Mouse (Mus musculus) erythroblast, adult 5-6 weeks (primary cell): ENCODE data around the gene Zfp931. TPM values are rescaled to one million over a fixed set of nuclear protein-coding genes. Genes with fewer than 3 reads are reported as not detected.
"Not testable (repeated sequence)": the region's sequence is repeated elsewhere in the genome, so short reads cannot be mapped to it uniquely, and the experiment has no call there.

Source experiments
- ATAC-seq: replicated peaks from 2 replicates; pipeline ENCODE4 v1.8.0; 2016; ENCODE audit warnings: moderate number of reproducible peaks, mild to moderate bottlenecking, moderate TSS enrichment, inconsistent platforms; ENCODE audit not compliant: poor library complexity, low FRiP score, severe bottlenecking
- total RNA-seq, 2 experiments: library from RNA; stranded (forward) in 1 of 2; stranded (reverse) in 1 of 2; fragments of 150-400 nt in 1 of 2; fragments of 200-764, 138-1000 nt in 1 of 2; gene quantifications; 2 replicates each; pipeline versions ENCODE4 v1.2.3 to v1.2.4; 2015 to 2017; ENCODE audit warnings: low replicate concordance in 2 of 2

Gene Zfp931
- total RNA-seq (2015; ENCODE audit: low replicate concordance) (0.77 and 2.5 TPM in 2 replicates), total RNA-seq (2017; ENCODE audit: low replicate concordance) (1.5 and 4.2 TPM in 2 replicates)

DNA sequence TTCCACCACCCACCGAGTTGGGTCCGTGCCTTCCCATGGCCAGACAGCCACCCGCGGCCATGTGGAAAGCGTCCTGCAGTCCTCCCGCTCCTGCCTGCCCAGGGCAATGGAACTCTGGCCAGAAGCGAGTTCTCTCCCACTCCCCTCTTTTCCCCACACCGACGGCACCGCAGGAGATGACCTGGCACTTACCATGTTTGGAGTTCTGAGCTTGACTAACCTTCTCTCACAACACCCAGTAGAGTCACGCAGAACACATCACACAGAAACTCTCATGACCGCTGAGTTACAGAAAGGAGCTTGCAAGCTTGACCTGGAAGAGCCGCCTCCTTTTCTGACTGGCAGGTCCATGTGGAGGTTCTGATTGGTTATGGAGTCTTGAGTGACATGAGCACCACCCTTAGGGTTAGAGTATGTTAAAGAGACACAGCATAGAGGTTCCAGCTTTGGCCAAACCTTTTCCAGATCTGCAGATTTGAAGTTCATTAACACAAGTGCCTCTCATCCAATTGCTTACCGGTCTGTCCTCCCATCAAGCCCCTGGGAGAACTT, at the start of gene Zfp931:
Gene Zfp931, minus strand, starts transcription at position 311 of the 552 bp plus-strand sequence.
- not testable (repeated sequence) for ATAC-seq

DNA sequence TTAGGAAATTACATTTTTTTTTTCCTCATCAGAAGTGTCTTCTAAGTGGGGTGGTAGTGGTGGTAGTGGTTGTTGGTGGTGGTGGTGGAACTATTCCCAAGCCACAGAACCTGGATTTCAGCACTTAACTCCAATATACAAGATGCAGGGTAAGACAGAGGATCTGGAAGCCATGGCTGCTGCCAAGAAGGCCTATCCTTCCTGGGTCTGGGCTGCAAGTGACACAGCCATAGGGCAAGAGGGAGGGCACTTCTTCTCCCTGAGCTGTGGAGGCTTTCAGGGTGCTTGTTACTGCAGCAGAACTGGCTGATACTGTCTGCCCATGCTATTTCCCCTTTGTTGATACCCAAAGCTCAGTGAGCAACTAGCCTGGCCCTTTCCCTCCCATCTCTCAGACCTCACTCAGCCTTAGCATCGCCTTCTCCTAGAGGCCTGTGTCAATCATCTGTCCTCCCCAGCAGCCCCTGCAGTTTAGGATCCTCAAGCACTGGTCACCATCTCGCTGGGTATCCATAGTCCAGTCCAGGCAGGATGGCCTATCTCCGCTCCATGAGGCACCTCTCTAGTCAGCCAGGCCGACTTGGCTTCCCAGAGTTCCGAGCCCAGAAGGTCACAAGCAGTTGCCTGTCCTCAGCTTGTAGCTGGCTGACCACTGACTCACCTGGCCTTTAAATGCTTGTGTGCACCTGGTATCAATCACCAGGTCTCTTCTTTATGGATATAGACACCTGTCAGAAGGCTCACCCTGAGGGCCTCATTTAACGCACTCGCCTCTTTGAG, 48.0 kb upstream of the Zfp931 start:
- ATAC-seq: no peak

DNA sequence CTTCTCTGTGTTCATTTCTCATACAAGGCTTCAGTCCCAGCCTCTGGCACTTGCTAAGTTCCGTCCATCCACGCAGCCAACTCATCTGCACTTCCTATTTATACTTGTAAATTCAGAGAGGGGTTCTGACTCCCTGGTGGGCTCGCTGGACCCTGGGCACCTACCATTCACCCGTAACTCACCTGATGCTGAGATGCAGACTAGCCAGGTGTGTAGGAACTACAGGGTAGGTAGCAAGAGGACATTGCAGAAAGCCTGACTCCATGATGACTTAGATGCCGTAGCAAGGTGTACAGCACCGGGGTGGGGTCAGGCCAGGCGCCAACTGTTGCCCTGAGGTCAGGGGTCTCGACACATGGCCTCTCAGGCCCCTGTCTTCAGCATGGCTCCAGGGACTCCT, 47.2 kb upstream of the Zfp931 start:
- no peak for ATAC-seq

DNA sequence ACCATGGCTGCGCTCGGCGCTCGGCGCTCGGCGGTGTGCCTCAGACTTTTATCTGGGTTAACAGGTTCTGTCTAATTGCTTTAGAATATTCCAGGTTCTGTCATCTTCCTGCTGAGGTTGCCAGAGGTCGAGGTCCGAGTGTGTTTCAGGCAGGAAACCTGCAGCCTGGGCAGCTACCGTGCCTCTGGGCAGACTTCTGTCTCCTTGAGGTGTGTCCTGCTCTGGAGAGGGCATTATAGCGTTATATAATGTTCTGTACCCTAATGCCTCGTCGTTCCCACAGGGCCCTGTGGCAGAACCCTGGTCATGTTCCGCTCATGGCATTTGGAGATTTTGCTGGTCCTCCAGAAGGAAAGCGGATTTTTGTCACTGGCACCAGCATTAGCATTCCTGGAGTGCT, 45.2 kb upstream of the Zfp931 start:
- ATAC-seq: no peak

DNA sequence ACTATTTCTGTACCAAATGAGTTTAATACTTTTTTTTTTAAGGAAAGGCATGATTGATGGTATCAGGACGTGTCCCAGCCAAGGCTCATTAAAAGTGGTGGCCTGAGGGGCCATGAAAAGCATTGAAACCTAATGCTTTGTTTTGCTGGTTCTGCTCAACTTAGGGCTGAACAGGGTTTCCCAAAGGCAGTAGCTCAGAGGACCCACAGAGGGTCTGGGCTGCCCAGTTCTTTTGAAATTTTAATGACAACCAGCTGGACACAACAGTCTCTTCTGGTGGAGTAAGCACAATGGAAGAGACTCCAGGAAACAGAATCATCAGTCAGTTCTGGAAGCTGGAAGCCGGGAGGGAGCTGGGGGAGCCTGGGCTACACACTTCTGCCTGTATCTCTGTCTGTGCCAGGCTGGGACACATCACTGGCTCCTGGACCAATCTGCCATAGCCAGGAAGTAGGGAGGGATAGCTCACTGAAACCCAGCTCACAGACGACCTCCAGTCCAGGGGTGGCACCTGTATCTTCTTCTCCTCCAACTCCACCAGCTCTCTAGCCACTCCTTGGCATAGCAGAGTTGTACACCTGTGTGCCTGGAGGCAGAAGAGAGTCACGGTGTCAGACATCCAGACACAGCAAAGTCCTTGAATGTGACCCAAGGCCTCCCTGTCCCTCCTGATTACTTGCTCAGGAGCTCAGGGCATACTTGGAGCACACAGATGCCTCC, 43.8 kb upstream of the Zfp931 start:
- no peak for ATAC-seq

DNA sequence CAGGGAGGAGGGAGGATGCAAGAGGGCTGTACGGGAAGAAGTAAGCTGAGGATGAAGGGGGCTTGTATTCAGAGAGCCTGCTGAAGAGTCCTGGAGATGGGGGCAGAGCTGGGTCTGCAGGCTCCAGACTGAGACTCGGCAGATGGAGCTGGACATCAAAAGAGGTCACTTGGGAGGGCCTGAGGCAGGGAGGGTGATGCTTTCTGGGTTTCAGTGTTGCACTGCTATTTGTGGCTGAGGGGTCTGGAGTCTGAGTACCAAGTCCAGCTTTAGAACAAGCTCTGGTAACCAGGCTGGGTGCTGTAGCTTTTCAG, 43.1 kb upstream of the Zfp931 start:
- no peak for ATAC-seq

DNA sequence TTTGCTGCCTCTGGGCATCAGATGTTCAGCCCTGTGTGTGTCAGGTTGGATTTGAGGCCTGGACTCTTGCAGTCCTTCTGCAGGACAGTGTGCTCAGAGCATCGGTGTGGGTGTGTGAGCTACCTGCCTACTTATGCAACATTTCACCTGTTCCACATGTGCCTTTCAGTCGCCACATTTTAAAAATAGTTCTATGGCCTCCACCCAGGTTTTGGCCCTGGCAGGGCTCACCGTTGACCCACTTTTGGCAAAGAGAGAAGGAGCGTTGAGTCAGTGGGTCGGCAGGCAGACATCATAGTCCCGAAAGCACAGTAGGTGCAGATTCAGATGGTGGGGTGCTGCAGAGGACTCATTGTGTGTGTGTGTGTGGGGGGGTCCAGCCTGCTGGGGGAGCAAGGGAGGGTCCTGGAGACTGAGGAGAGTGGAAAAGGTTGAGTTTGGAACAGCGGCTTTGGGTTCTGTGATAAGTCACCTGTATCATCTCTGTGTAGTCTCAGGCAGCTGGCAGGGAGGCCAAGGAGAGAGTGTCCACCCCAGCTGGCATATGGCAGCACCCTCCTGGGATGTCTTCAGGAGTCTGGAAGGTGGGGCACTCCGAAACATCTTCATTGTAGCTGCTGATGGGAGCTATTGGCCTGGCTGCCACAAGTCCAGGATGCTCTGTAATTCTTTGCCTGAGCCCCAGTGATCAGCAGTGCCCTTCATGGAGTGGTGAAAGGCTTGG, 42.5 kb upstream of the Zfp931 start:
- ATAC-seq: no peak

DNA sequence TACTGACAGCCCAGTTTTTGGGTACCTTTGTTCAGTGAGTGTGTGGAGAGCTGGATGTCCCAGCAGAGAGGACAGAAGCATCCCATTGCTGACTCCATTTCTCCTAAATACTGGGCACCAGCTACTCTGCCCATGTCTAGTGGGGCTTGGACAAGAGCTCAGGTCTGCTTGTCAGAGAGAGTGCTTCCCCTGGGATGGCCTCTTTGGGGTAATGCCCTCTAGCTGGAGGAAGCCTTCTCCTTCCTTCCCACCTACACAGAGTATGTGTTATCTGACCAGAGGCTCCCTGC, 42.0 kb upstream of the Zfp931 start:
- ATAC-seq: no peak

DNA sequence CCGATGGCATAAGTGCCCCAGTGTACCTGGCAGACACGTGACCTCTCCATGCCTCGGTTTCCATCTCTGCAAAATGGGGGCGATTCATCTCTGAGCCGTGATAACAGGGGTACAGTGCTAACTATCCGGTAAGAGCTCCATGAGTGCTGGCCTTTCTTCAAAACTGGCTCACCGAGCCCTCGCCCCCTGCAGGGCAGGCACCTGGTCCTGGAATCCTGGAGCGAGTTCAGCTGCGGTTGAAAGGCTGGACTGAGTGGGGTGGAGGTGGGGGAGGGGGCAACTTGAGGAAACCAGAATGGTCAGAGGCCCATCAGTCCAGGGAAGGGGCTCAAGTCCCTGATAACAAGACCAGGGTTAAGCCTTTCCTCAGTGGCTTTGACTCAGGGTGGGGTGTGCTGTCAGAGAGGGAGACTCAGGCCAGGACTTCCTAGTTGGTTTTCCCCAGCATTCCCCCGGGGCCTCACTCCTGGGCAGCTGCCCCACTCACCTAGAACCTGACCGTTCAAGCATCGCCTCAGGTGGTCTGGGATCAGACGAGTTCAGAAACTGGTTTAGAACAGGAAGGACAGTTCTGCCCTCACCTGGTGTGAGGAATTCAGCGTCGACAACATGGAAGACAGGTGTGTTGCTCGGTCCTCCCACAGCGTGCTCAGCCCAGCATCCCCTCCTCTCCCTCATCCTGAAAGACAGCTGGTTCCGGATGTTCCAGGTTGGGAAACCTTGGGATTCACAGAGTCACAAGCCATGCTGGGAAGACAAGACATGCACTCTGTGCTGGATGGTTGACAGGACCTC, 41.5 kb upstream of the Zfp931 start:
- ATAC-seq: no peak

DNA sequence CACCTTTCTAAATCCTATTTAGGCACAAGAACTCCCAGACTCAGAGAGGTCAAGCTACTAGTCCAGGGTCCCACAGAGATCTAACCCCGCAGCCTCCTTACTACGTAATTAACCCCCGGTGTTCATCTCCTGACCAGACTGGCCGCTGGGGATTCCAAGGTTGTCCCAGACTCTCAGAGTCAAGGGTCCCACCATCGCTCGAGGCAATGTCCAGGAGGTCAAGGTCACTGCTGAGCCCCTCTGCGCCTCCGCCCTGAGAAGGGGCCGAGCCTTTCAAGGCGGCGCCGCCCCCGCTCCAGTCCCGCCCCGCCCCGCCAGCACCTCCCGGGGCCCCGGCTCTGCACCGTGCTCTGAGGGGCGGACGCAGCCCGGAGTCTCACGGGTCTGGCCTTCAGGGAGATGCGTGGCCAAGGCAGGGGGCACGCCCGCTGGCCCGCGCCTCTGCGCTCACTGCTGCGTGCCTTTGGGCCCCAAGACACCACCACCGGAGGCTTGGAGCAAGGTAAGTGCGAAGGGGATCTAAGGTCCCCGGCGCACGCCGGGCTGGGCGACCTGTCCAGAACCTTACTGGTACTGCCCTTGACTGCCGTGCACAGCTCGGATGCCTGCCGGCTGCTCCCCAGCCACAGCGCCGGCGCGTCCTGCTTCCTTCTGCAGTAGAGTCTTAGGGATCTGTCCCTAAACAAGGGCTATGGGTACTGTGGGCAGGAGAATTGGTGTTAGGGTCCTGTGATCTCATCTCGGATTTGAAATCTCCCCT, 40.7 kb upstream of the Zfp931 start, which contains the start of gene Phactr3:
Gene Phactr3, plus strand, starts transcription at position 175 of the 760 bp plus-strand sequence.
- no peak for ATAC-seq

DNA sequence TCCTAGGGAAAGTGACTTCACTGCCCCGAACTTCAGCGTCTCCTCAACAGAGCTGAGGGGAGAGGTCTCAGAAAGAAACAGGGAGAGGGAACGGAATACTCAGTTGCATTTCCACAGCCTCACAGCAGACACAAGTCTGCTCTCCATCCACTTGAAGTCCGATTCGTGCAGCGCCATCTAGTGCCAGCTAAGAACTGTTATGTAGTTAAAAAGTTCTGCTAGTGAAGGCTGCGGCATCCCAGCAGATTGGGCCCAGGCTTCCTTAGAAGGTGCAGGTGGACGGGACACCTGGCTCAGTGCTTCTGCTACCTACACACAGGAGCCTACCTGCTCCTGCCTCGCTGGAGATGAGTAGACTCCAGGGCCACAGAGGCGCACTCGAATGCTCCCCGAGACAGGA, 39.7 kb upstream of the Zfp931 start:
- no peak for ATAC-seq

DNA sequence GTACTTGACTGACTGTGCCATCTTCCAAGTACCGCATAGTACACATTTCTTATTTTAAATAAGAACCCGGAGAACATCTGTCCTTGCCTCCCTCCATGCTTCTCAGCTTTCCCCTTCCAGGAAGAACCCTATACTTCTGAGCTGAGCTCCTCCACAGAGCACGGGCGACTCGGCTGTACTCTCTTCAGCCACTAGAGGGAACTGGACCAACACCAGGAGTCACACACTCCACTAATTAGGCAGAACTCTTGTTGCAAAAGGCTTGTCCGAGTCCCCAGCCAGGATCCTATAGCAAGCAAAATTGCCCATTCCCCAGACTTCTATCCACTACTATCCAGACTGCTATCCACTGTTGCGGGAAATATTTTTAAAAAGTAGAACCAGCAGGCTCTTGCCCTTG, 23.7 kb upstream of the Zfp931 start:
- ATAC-seq: no peak

DNA sequence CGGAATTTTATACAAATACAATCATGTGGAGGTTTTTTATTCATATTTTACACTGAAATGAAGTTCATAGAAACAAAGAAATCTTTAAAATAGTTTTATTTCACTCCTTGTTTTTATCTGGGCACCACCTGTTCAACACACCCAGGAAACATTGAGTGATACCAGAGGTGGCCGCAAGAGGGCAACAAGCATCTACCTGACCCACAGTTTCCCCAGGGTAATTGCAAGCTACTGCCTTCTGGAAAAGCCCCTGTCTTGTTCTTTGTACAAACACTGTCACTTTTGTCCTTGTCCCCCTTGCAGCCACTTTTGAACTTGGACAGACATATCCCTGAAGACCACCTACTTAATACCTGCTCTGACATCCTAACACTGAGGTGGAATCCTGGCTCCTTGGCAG, 19.7 kb upstream of the Zfp931 start:
- ATAC-seq: no peak

DNA sequence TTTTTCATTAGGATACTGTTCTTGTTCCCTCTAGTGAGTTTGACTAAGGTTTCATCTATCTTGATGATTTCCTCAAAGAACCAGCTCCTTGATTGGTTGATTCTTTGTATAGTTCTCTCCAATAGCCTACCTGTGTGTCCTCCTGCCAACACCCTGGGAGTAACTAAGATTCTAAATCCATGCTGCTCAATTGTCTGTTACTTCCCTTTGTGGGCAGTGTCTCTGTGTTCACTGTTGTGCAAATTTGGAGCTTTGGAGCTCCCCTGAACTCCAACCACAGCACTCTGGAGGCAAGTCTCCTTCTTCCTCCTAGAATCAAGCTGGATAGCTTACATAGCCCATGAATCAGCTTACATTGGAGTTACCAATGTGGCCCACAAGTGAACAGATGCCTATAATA, 11.3 kb upstream of the Zfp931 start:
- no peak for ATAC-seq

DNA sequence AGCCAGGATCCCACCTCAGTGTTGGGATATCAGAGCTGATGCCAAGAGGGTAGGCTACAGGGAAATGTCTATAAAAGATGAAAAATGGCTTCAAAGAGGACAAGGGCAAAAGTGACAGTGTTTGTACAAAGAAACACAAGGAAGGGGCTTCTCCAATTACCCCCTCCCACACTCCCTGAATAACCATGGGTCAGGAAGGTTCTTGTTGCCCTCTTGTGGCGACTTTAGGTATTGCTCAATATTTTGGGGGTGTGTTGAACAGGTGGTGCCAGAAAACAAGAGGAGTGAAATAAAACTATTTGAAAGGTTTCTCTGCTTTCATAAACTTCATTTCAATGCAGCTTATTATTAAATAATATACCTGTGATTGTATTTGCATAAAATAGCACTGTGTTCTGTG, 20.1 kb downstream of the Zfp931 start:
- ATAC-seq: peak; percentile 79

DNA sequence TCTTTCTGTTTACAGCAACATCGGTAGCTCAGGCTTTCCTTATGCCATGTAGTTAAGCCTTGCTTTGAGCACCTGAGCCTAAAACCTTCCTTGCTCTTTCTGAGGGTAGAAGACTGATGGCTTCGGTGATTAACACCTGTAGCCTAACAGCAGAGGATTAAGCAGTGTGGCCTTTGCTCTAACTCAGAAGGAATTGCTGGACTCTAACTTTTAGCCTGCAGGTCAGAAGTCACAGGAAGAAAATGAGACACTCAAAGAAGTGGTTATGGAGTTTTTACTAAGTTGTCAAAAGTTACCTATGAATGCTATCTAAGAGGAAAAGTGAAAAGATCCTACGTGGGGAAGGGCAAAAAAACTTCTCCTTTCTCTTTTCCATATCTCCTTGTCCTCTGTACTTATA, 50.7 kb downstream of the Zfp931 start:
- not testable (repeated sequence) for ATAC-seq

DNA sequence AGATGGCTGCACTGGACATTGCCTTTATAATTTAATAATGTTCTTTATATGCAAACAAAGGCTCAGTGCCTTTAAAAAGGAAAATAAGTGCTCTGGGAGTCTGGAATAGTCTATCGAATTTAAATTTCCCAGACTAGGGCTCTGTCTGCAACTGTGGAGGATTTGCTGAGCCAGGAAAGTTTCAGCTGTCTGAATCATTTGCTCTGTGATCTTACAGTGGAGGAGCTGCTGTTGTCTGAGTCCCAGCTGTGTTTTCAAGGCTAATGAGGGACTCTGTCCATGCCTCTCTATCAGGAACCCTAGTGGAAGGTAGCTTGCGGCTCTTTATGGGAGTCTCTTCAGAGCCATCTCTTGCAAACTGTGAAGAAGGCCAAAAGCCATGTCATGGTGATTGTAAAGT, 54.4 kb downstream of the Zfp931 start:
- not testable (repeated sequence) for ATAC-seq

DNA sequence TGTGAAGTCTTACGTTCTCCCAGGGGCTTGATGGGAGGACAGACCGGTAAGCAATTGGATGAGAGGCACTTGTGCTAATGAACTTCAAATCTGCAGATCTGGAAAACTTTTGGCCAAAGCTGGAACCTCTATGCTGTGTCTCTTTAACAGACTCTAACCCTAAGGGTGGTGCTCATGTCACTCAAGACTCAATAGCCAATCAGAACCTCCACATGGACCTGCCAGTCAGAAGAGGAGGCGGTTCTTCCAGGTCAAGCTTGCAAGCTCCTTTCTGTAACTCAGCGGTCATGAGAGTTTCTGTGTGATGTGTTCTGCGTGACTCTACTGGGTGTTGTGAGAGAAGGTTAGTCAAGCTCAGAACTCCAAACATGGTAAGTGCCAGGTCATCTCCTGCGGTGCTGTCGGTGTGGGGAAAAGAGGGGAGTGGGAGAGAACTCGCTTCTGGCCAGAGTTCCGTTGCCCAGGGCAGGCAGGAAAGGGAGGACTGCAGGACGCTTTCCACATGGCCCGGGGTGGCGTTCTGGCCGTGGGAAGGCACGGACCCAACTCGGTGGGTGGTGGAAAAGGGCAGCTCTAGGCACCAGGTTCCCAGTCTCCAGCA, 55.2 kb downstream of the Zfp931 start, which contains the start of gene Zfp971:
Gene Zfp971, plus strand, starts transcription at position 274 of the 601 bp plus-strand sequence.
- not testable (repeated sequence) for ATAC-seq

DNA sequence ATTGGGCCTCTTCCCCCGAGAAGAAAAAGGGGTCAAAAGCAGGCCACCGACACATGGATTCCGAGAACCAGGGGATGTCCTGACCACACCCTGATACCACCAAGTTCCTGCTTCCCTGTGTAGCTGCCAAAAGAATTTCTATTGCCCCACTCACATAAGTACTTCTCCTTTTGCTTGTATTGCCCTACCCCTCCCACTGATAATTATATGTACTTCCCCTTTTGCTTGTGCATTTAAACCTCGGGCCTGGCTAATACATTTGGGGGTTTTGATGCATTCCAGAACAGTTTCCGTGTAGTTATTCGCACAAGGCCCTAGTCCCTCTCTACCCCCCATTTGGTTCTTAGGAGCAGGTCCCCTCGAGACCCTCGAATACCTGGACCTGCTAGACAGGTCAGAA, 57.5 kb downstream of the Zfp931 start:
- ATAC-seq: not testable (repeated sequence)
